18 mouse cellular contexts compared by ENCODE assay signal in the genomic region with DNA sequence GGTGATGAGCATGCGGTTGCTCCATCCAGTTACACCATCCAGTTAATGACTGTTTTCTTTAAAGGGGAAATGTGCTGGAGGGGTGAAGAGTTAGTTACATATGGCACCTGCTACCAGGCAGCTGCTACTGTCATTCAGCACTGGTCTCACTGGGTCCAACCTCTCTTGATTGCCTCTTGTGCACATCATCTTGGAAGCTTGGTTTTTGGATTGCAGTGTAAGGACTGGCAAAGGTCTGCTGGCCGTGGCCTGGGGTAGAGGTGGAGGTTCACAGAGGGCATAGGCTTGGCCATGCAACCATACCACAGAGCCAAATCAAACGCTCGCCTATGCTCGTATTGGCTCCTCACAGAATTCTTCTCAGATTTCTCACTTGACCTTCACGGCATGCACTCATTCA.
DNase-seq lines count a peak whose midpoint lies in the region; ATAC-seq and TF ChIP-seq lines count a peak whose summit lies in the region.
"Had no signal": no experiment of that assay in that cellular context is flagged by ENCODE, and none has a peak within 500 bp of the region (broad histone marks: within the 10 kb centered on the region; RNA-seq: fewer than 3 reads in every experiment).

No protein-coding gene starts in this region.

- 83% methylated on average over 6 of the region's 6 CpGs for WGBS in heart, embryonic 12.5 days
- WGBS in midbrain, embryonic 10.5 days = 83% methylated on average over 6 of the region's 6 CpGs

- peak; percentile 30 to 64 for DNase-seq in adrenal gland, adult (ENCODE audit: inconsistent age in 2 of 2, low spot score in 1 of 2)
- no peak for DNase-seq in adrenal gland, postnatal 4 days (ENCODE audit: low spot score in 2 of 2)
- DNase-seq in heart, postnatal 4 days = no peak
- peak; percentile 47 for DNase-seq in adipocyte (ENCODE audit: low spot score)
- no peak for DNase-seq in midbrain, embryonic 10.5 days (ENCODE audit: low spot score)
- DNase-seq in ovary, postnatal 14 days (ENCODE audit: low spot score) = no peak
- DNase-seq: cerebellum, adult 8-10 months; right cerebral cortex, adult 18-20 months had no signal

- no peaks in the 10 kb centered on the region for H3K9me3 ChIP-seq in heart, embryonic 12.5 days (replicated peaks)
- no peaks in the 10 kb centered on the region for H3K9me3 ChIP-seq in midbrain, embryonic 10.5 days (replicated peaks)
- H3K9me3 ChIP-seq: hindbrain, embryonic 15.5 days; lung, embryonic 15.5 days; midbrain, embryonic 12.5 days; neural tube, embryonic 12.5 days had no signal

- H3K36me3 ChIP-seq in heart, embryonic 12.5 days = no peaks in the 10 kb centered on the region
- H3K36me3 ChIP-seq in myocyte (ENCODE audit: control insufficient read depth, insufficient read depth) = no peaks in the 10 kb centered on the region
- H3K36me3 ChIP-seq in midbrain, embryonic 10.5 days = no peaks in the 10 kb centered on the region
- H3K36me3 ChIP-seq: hindbrain, embryonic 15.5 days; limb, embryonic 12.5 days; lung, embryonic 15.5 days; midbrain, embryonic 12.5 days; neural tube, embryonic 12.5 days had no signal

- no peaks in the 10 kb centered on the region for H3K79me2 ChIP-seq in myocyte (ENCODE audit: control insufficient read depth, insufficient read depth)

- no peak overlapping the region for H3K4me2 ChIP-seq in heart, embryonic 12.5 days
- H3K4me2 ChIP-seq in myocyte (ENCODE audit: low read depth) = no peak overlapping the region
- H3K4me2 ChIP-seq: hindbrain, embryonic 15.5 days; limb, embryonic 12.5 days; lung, embryonic 15.5 days; midbrain, embryonic 12.5 days; neural tube, embryonic 12.5 days had no signal

- H3K4me1 ChIP-seq in heart, embryonic 12.5 days (replicated peaks) = peaks cover 32% of the 10 kb centered on the region
- peaks cover 16% of the 10 kb centered on the region for H3K4me1 ChIP-seq in midbrain, embryonic 10.5 days
- H3K4me1 ChIP-seq: midbrain, embryonic 12.5 days; neural tube, embryonic 12.5 days had no signal

- peak overlapping the region; percentile 12; the same call in 1 of the 2 replicates for H3K27ac ChIP-seq in heart, embryonic 12.5 days (ENCODE audit: poor library complexity, severe bottlenecking)
- no peak overlapping the region for H3K27ac ChIP-seq in midbrain, embryonic 10.5 days (replicated peaks)
- H3K27ac ChIP-seq: hindbrain, embryonic 15.5 days; limb, embryonic 12.5 days; liver, embryonic 14.5 days; lung, embryonic 15.5 days; macrophage; midbrain, embryonic 12.5 days; neural tube, embryonic 12.5 days had no signal

- H3K9ac ChIP-seq in heart, embryonic 12.5 days = no peak overlapping the region
- H3K9ac ChIP-seq: hindbrain, embryonic 15.5 days; limb, embryonic 12.5 days; liver, embryonic 14.5 days; lung, embryonic 15.5 days; midbrain, embryonic 12.5 days; neural tube, embryonic 12.5 days had no signal

- H3K4me3 ChIP-seq in heart, embryonic 12.5 days = no peak overlapping the region
- H3K4me3 ChIP-seq in myocyte = no peak overlapping the region
- no peak overlapping the region for H3K4me3 ChIP-seq in midbrain, embryonic 10.5 days
- H3K4me3 ChIP-seq: hindbrain, embryonic 15.5 days; limb, embryonic 12.5 days; lung, embryonic 15.5 days; midbrain, embryonic 12.5 days; neural tube, embryonic 12.5 days had no signal

- no peaks in the 10 kb centered on the region for H3K27me3 ChIP-seq in heart, embryonic 12.5 days (replicated peaks)
- H3K27me3 ChIP-seq in myocyte (ENCODE audit: control insufficient read depth, insufficient read depth, insufficient read length) = no peaks in the 10 kb centered on the region
- no peaks in the 10 kb centered on the region for H3K27me3 ChIP-seq in midbrain, embryonic 10.5 days (ENCODE audit: low read depth, poor library complexity, severe bottlenecking)
- H3K27me3 ChIP-seq: hindbrain, embryonic 15.5 days; limb, embryonic 12.5 days; lung, embryonic 15.5 days; midbrain, embryonic 12.5 days; neural tube, embryonic 12.5 days had no signal

- no peak for TF ChIP-seq POLR2A in myocyte (IDR thresholded peaks at IDR 0.05; ENCODE audit: insufficient read length, low read depth)

- no peak overlapping the region for H3ac ChIP-seq in myocyte (ENCODE audit: control insufficient read depth, insufficient read length)

- no peak for ATAC-seq in heart, embryonic 12.5 days (ENCODE audit: insufficient number of reproducible peaks, low FRiP score)
- ATAC-seq: intestine, embryonic 16.5 days had no signal

TF ChIP-seq in myocyte, 11 proteins besides CTCF, POLR2A, EP300 and RAD21:
- no peak for TF ChIP-seq POLR2AphosphoS2 (IDR thresholded peaks at IDR 0.05; ENCODE audit: insufficient read length, low read depth)
- TF ChIP-seq TCF12 (IDR thresholded peaks at IDR 0.05; ENCODE audit: insufficient read depth, poor library complexity, severe bottlenecking) = peak; percentile 67
- TF ChIP-seq USF1 (IDR thresholded peaks at IDR 0.05; ENCODE audit: low read depth) = no peak
- TF ChIP-seq CEBPB (IDR thresholded peaks at IDR 0.05; ENCODE audit: insufficient read depth, poor library complexity, severe bottlenecking) = peak; percentile 62; the same call in 1 of the 2 replicates
- TF ChIP-seq SRF (IDR thresholded peaks at IDR 0.05; ENCODE audit: control insufficient read depth, insufficient read length, low read depth) = no peak
- no peak for TF ChIP-seq E2F4 (IDR thresholded peaks at IDR 0.05; ENCODE audit: insufficient read depth)
- TF ChIP-seq MYOG (IDR thresholded peaks at IDR 0.05; ENCODE audit: control insufficient read depth in 1 of 3, insufficient read depth in 1 of 3, insufficient read length in 2 of 3, low read depth in 2 of 3) = peak in 2 of 3 experiments; percentile 57 to 67
- no peak for TF ChIP-seq MAX (IDR thresholded peaks at IDR 0.05; ENCODE audit: low read depth)
- TF ChIP-seq REST (IDR thresholded peaks at IDR 0.05; ENCODE audit: insufficient read depth, insufficient read length) = no peak
- peak; percentile 78 for TF ChIP-seq TCF3 (IDR thresholded peaks at IDR 0.05; ENCODE audit: insufficient read length, low read depth)
- TF ChIP-seq MYOD1 (IDR thresholded peaks at IDR 0.05; ENCODE audit: control insufficient read depth in 1 of 3, insufficient read length in 2 of 3, low read depth in 2 of 3) = peak; percentile 85 to 99 (median 97)

Comparison
In these comparisons a context has a peak if more than half of its experiments do, and no peak if none do; other contexts are left out.
1. DNase-seq: peak in adrenal gland, adult (2 of 2) and adipocyte (single experiment); none in adrenal gland, postnatal 4 days (0 of 2), heart, postnatal 4 days (single experiment), midbrain, embryonic 10.5 days (single experiment) and ovary, postnatal 14 days (single experiment).